Mouse (Mus musculus): Measurements from ENCODE around the gene Ret. TPM values are rescaled to one million over a fixed set of nuclear protein-coding genes. Genes with fewer than 3 reads are reported as not detected.

Ret gene
- polyA plus RNA-seq, 1 experiment from 2014 or later: 1.2 TPM

DNA sequence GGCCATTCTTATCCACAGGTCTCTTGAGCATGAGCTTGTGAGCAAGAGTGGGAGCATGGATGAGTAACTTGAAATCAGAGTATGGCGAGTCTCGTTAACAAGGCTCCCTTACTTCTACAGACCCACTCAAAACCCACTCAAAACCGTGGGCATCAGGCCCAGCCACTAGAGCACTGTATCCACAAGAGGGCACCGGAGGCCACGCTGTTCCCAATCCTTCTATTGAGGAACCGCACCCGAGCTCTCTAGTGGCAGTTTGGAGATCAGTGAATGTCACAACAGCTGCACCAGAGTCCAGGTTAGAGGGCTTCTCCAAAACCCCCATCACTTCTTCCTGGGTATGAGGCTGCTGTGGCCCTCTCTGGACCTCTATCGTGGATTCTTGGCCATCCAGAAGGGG lies 2.4 kb downstream of the Ret start:
- no peaks in the 10 kb centered on the region for H3K36me3 ChIP-seq
- peak; percentile 53 for DNase-seq (ENCODE audit: low spot score)
- peaks cover 69% of the 10 kb centered on the region for H3K27me3 ChIP-seq (ENCODE audit: low read depth, poor library complexity, severe bottlenecking)
- H3K27ac ChIP-seq (replicated peaks): no peak overlapping the region
- no peak overlapping the region for H3K4me3 ChIP-seq
- WGBS: 37% methylated on average over 8 of the region's 8 CpGs
- peaks cover 20% of the 10 kb centered on the region for H3K4me1 ChIP-seq
- no peaks in the 10 kb centered on the region for H3K9me3 ChIP-seq (replicated peaks)

DNA sequence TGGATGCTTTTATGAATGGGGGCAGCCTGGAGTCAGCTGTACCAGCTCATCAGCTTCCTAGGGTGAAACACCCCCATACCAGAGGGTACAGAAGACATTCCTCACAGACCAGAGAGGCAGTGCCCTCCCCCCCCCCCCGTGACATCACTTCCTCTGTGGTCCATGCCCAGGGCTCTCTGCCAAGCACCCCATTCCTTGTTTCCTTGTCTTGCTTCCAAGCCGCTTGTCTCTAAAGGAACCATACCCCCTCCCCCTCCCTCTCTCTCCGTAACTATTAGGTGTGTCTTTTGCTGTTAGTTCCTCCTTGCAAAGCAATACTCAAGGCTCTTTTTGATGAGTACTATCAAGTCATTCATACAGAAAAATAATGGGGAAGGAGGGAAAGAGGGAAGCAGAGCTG lies 4.6 kb downstream of the Ret start:
- no peak for DNase-seq (ENCODE audit: low spot score)
- no peak overlapping the region for H3K4me3 ChIP-seq
- peaks cover 47% of the 10 kb centered on the region for H3K27me3 ChIP-seq (ENCODE audit: low read depth, poor library complexity, severe bottlenecking)
- H3K4me1 ChIP-seq: peaks cover 20% of the 10 kb centered on the region
- H3K27ac ChIP-seq (replicated peaks): no peak overlapping the region
- H3K9me3 ChIP-seq (replicated peaks): no peaks in the 10 kb centered on the region
- WGBS: 71% methylated on average over 3 of the region's 3 CpGs
- no peaks in the 10 kb centered on the region for H3K36me3 ChIP-seq

GRCm38 (mm10) chr6:118192199-118192598 lies 5.3 kb downstream of the Ret start:
- WGBS: 75% methylated on average over 4 of the region's 4 CpGs
- Histone ChIP-seq H3K36me3 (no peaks in the 10 kb centered on the region), H3K4me3 (no peak overlapping the region), H3K4me1 (peaks cover 15% of the 10 kb centered on the region), H3K27ac (replicated peaks) (no peak overlapping the region), H3K27me3 (ENCODE audit: low read depth, poor library complexity, severe bottlenecking) (peaks cover 40% of the 10 kb centered on the region), H3K9me3 (replicated peaks) (no peaks in the 10 kb centered on the region)
- DNase-seq (ENCODE audit: low spot score): no peak

DNA sequence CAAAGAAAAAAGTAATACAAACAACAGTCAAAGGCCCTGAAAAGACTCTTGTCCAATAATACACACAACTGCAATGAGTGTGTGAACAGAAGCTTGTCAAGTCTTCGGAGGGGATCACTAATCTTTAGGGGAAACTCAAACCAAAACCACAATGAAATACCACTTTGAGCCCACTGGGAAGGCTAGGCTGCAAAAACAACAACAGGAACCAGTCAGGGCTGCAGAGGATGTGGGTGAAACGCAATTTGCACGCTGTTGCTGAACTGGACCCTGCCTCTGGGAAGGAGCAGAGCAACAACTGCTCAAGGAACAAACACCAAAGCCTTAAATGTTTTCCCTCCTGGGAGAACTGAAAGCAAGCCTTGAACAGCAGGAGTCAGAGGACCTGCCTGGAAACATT lies 7.8 kb downstream of the Ret start:
- no peaks in the 10 kb centered on the region for H3K36me3 ChIP-seq
- H3K27ac ChIP-seq (replicated peaks): no peak overlapping the region
- 73% methylated on average over 3 of the region's 3 CpGs for WGBS
- peaks cover 16% of the 10 kb centered on the region for H3K27me3 ChIP-seq (ENCODE audit: low read depth, poor library complexity, severe bottlenecking)
- no peaks in the 10 kb centered on the region for H3K9me3 ChIP-seq (replicated peaks)
- H3K4me1 ChIP-seq: peaks cover 13% of the 10 kb centered on the region
- no peak overlapping the region for H3K4me3 ChIP-seq
- DNase-seq (ENCODE audit: low spot score): no peak

- no peaks in the 10 kb centered on the region for H3K36me3 ChIP-seq
- H3K4me1 ChIP-seq: peaks cover 13% of the 10 kb centered on the region
- H3K27me3 ChIP-seq (ENCODE audit: low read depth, poor library complexity, severe bottlenecking): peaks cover 4% of the 10 kb centered on the region
- no peak overlapping the region for H3K27ac ChIP-seq (replicated peaks)
- DNase-seq (ENCODE audit: low spot score): no peak
- no peak overlapping the region for H3K4me3 ChIP-seq
- H3K9me3 ChIP-seq (replicated peaks): no peaks in the 10 kb centered on the region
- 91% methylated on average over 9 of the region's 9 CpGs for WGBS
Measured at GRCm38 (mm10) chr6:118188599-118188998, 8.9 kb downstream of the Ret start.

- Histone ChIP-seq H3K4me1 (peaks cover 13% of the 10 kb centered on the region), H3K27ac (replicated peaks) (peak overlapping the region; percentile 75; the same call in 1 of the 2 replicates), H3K4me3 (no peak overlapping the region), H3K36me3 (no peaks in the 10 kb centered on the region), H3K9me3 (replicated peaks) (no peaks in the 10 kb centered on the region), H3K27me3 (ENCODE audit: low read depth, poor library complexity, severe bottlenecking) (no peaks in the 10 kb centered on the region)
- no peak for DNase-seq (ENCODE audit: low spot score)
- WGBS: 85% methylated on average over 3 of the region's 3 CpGs
Measured at GRCm38 (mm10) chr6:118187285-118187641, 10.3 kb downstream of the Ret start.

DNA sequence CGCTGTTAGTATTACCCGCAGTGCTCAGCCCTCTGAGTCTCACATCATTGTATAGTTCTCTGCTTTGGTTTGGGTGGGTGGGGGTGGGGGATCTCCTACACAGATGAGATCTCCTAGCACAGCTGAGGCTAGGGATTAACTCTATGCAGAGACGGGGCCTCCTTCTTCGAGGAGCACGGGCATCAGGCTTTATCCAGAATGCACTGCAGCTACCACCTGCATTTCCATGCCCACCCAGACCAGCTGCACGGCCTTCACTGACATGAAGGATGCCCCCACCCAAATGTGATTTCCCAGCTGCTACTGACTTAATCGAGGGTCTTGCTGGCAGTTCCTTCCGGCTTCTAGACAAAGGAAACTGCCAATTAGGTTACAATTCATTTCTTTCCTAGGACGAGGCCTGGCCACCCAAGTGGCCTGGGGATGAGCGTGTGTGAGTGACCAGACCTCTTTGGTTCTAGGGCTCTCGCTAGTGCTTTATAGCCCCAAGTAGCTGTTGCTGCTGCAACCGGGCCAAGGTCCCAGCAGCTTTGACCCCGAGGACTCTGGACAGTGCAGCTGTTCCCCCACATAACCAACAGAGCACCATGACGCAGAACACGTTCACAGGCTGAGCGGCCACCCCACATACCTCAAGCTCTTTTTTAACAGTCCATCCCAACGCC lies 10.8 kb downstream of the Ret start:
- Histone ChIP-seq H3K36me3 (no peaks in the 10 kb centered on the region), H3K27ac (replicated peaks) (peak overlapping the region; percentile 75), H3K4me3 (no peak overlapping the region), H3K27me3 (ENCODE audit: low read depth, poor library complexity, severe bottlenecking) (no peaks in the 10 kb centered on the region), H3K4me1 (peaks cover 13% of the 10 kb centered on the region), H3K9me3 (replicated peaks) (no peaks in the 10 kb centered on the region)
- DNase-seq (ENCODE audit: low spot score): peak; percentile 27
- WGBS: 69% methylated on average over 17 of the region's 17 CpGs

DNA sequence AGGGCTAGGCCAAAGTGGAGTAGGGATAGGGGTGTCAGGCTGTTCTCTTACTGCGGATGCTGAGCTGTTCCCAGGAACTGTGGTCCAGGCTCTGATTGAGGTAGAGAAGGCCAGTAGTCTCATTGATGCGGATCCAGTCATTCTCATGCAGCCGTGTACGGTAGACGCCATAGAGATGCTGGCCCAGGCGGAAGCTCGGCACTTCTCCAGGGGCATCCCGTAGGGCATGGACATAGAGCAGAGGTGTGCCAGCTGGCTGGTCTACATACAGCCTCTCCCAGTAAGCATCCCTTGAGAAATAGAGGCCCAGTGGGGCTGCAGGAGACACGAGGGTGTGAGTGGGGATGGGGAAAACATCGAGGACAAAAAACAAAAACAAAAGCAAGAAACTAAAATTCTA lies 13.4 kb downstream of the Ret start:
- no peak for DNase-seq (ENCODE audit: low spot score)
- no peaks in the 10 kb centered on the region for H3K36me3 ChIP-seq
- WGBS: 92% methylated on average over 10 of the region's 10 CpGs
- H3K27me3 ChIP-seq (ENCODE audit: low read depth, poor library complexity, severe bottlenecking): no peaks in the 10 kb centered on the region
- H3K4me3 ChIP-seq: no peak overlapping the region
- no peaks in the 10 kb centered on the region for H3K9me3 ChIP-seq (replicated peaks)
- peaks cover 18% of the 10 kb centered on the region for H3K4me1 ChIP-seq
- no peak overlapping the region for H3K27ac ChIP-seq (replicated peaks)

- Histone ChIP-seq H3K4me1 (peaks cover 5% of the 10 kb centered on the region; the same call in 1 of the 2 replicates), H3K9me3 (replicated peaks) (no peaks in the 10 kb centered on the region), H3K27ac (replicated peaks) (no peak overlapping the region), H3K27me3 (ENCODE audit: low read depth, poor library complexity, severe bottlenecking) (no peaks in the 10 kb centered on the region), H3K36me3 (no peaks in the 10 kb centered on the region), H3K4me3 (no peak overlapping the region)
- DNase-seq (ENCODE audit: low spot score): no peak
- WGBS: 90% methylated on average over 12 of the region's 12 CpGs
Measured at GRCm38 (mm10) chr6:118180085-118180423, 17.5 kb downstream of the Ret start.

GRCm38 (mm10) chr6:118179316-118180084 lies 18.0 kb downstream of the Ret start:
- Histone ChIP-seq H3K4me1 (peaks cover 5% of the 10 kb centered on the region; the same call in 1 of the 2 replicates), H3K4me3 (no peak overlapping the region), H3K36me3 (no peaks in the 10 kb centered on the region), H3K9me3 (replicated peaks) (no peaks in the 10 kb centered on the region), H3K27me3 (ENCODE audit: low read depth, poor library complexity, severe bottlenecking) (no peaks in the 10 kb centered on the region), H3K27ac (replicated peaks) (no peak overlapping the region)
- WGBS: 65% methylated on average over 13 of the region's 13 CpGs
- peak; percentile 64 for DNase-seq (ENCODE audit: low spot score)

DNA sequence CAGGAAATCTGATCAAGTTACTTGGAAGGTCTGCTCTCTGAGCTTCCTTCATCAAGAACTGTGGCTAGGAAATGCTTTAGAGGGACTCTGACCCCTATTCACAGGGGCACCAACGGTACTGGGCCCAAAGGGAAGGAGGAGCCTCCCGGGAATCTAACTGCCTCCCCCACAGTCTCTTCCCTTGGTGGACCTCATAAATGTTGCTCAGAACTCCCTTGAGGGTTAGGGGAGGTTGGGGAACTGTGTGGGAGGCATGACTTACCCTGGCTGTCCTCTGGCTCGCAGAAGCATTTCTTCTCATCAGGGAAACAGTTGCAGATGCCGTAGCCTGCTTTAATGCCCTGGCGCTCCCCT lies 23.6 kb downstream of the Ret start:
- H3K4me1 ChIP-seq: no peaks in the 10 kb centered on the region
- H3K27me3 ChIP-seq (ENCODE audit: low read depth, poor library complexity, severe bottlenecking): no peaks in the 10 kb centered on the region
- no peaks in the 10 kb centered on the region for H3K36me3 ChIP-seq
- H3K9me3 ChIP-seq (replicated peaks): no peaks in the 10 kb centered on the region
- DNase-seq (ENCODE audit: low spot score): no peak
- H3K27ac ChIP-seq (replicated peaks): no peak overlapping the region
- 93% methylated on average over 5 of the region's 5 CpGs for WGBS
- no peak overlapping the region for H3K4me3 ChIP-seq

GRCm38 (mm10) chr6:118173251-118173974 lies 24.1 kb downstream of the Ret start:
- Histone ChIP-seq H3K4me1 (no peaks in the 10 kb centered on the region), H3K4me3 (no peak overlapping the region), H3K9me3 (replicated peaks) (no peaks in the 10 kb centered on the region), H3K27ac (replicated peaks) (no peak overlapping the region), H3K36me3 (no peaks in the 10 kb centered on the region), H3K27me3 (ENCODE audit: low read depth, poor library complexity, severe bottlenecking) (no peaks in the 10 kb centered on the region)
- 92% methylated on average over 18 of the region's 18 CpGs for WGBS
- DNase-seq (ENCODE audit: low spot score): no peak

DNA sequence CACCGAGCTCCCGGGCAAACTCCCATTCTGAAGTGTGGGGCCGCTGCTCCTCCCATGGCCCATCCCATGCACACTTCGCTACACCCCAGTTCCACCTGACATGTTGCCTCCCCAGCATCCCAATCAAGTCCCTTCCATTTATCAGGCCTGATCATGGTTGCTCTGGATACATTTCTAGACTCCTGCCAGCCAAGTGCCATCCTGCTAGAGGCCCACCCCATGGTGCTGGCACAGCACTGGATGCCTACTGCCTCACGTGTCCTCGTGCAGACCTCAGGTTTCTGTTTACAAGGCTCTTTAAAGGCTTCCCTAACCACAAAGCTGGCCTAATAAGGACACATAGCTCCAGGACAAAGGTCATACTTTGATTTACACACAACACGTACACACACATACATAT lies 26.1 kb downstream of the Ret start:
- no peaks in the 10 kb centered on the region for H3K4me1 ChIP-seq
- H3K27ac ChIP-seq (replicated peaks): no peak overlapping the region
- H3K9me3 ChIP-seq (replicated peaks): no peaks in the 10 kb centered on the region
- no peak overlapping the region for H3K4me3 ChIP-seq
- H3K36me3 ChIP-seq: no peaks in the 10 kb centered on the region
- DNase-seq (ENCODE audit: low spot score): no peak
- WGBS: 93% methylated on average over 7 of the region's 7 CpGs
- H3K27me3 ChIP-seq (ENCODE audit: low read depth, poor library complexity, severe bottlenecking): no peaks in the 10 kb centered on the region
